Mouse (Mus musculus): ENCODE results near the gene 6030452D12Rik.
A peak's percentile ranks its signal among the peaks of the same experiment; 100 is the strongest.

Gene 6030452D12Rik

DNA sequence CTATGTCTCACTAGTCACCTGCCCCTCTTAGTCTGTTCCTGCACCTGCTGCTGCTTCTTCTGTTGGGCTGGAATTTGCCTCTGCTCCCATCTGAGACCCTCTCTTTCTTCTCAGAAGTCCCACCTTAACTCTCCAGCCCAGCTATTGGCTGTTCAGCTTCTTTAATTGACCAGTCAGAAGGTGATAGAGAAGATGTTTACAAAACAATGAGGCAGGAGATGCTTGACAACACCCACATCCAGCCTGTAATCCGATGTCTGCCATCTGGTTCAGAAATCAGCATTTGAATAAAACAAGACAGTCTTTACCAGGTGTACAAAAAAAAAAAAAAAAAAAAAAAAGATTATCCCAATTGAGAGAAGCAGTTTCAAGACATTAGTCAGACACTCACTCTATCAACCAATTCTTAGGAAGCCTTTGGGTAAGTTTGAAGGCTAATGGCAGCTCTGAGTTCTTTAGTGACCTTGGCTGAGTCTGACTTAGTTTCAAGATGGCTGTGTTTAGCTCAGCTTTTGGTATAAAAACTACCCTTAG is 15.7 kb downstream of the 6030452D12Rik start:
- DNase-seq (ENCODE audit: inconsistent age in 2 of 2, low spot score in 1 of 2) = no peak

DNA sequence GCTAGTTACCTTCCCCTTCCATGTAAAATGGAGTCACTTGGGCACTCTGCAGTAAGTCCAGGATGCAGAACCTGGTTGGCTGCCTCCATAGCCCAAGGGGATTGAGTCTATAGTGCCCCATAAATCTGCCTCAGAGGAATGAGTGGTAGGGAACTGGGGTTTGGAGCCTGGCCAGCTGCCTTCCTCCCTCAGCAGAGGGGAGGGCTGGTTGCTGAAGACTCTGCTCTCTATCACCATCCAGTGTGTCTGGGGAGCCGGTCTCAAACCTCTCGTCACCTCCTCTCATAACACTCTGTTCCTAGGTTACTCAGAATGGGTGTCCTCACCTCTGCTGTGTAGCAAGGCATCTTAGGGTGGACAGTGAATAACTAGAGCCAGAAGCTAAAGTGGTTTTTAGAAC is 16.3 kb downstream of the 6030452D12Rik start:
- peak in 1 of 2 experiments; percentile 29 for DNase-seq (ENCODE audit: inconsistent age in 2 of 2, low spot score in 1 of 2)

DNA sequence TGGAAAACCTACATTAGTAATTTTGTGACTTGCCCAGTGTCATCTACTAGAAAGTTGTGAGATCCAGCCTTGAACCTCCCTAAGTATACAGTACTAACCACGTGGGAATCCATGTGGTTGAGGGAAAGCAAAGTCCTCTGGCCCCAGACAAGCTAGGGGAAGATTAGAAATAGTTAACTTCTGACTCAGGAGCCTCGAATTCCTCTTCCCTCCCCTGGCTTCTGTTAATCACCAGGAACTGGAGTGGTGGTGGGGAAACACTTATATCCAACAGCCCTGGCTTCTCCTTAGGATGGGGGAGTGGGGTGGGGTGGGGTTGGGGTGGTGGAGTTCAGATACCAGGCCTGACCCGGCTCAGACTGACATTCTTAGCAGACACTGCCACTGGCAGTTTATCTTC is 18.4 kb downstream of the 6030452D12Rik start:
- no peak for DNase-seq (ENCODE audit: inconsistent age in 2 of 2, low spot score in 1 of 2)

DNA sequence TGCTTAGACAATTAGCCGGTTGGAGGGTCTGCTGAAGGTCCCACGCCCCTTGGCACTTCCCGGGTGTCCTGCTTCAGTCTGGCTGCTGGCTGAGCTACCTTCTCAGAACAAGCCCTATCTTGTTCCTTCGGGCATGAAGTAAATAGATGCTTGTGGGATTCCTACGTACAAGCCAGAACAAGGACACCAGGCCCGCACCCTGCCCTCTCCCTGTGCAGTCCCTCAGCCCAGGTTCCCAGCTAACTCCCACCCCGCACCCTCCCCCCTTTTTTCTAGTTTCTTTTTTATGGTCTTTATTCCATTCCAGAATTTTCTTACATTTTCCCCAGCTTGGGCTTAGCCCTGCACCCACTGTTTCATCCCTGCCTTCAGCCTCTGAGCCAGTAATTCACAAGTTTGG is 20.3 kb downstream of the 6030452D12Rik start:
- no peak for DNase-seq (ENCODE audit: inconsistent age in 2 of 2, low spot score in 1 of 2)

DNA sequence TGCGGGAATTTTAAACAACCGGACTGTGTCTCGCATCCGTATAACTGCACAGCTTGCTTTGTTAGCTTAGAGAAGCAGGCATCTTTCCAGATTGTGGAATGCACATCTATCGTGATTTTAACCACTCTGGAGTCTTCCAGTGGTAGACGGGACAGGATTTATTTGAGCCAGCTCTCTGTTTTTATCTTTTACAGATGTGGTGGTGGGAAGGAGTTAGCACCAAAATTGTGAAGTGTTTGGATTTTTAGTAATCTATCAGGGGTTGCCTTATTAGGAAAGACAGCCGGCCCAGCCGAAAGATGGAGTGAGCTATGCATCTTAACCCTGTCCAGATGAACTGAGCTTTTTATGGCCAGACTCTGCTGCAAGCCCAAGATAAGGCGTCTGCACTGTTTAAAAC is 21.5 kb downstream of the 6030452D12Rik start:
- DNase-seq (ENCODE audit: inconsistent age in 2 of 2, low spot score in 1 of 2) = no peak

DNA sequence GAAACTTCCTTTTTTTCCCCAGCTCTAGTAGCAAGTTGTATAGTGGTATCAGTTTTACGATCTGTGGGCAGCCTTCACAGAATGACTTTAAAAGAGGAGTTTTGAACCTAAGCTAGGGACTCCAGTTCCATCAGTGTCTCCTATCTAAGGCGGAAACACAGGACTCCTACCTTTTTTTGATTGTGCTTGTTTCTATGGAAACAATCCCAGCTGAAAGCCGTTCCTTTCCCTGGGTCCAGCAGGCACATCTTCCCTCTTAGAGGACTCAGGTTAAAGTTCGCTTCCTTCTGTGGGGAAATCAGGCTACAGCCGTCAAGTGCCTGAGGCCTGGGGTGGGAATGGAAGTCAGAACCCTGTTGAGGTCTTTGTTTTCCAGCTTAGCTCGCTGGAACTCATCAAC is 26.4 kb downstream of the 6030452D12Rik start:
- DNase-seq (ENCODE audit: inconsistent age in 2 of 2, low spot score in 1 of 2) = no peak

DNA sequence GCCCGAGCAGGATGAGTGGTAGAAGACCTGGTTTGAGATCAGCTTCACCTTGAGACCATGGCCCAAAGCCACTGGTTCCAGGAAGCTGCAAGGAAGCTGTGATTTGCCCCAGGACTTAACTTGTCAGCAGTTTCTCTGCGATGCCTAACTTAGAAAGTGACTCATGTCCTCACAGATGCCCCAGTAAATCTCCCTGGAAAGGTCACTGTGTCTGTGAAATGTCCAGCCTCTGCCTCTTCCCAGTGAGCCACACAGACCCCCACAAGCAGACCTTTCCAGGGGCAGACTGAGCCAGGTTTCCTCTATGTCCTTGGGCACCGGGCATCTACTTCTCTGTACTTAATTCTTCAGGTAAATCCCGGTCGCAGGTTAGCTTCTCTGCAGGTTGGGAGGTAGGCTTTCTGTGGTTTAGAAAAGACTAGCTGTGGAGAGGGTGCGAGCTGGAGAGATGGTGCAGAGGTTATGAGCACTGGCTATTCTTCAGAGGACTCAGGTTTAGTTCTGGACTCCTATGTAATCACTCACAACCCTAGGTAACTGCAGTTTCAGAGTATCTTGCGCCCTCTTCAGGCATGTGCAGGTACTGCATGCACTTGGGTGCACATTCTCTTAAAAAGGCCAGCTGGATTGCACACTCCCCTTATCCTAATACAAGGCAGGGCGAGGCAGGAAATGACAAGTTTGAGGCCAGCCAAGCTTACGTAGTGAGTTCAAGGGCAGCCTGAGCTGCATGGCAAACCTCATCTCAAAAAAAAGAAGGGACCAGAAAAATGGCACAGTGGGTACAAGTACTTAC is 27.1 kb downstream of the 6030452D12Rik start:
- peak; percentile 61 to 79 for DNase-seq (ENCODE audit: inconsistent age in 2 of 2, low spot score in 1 of 2)

DNA sequence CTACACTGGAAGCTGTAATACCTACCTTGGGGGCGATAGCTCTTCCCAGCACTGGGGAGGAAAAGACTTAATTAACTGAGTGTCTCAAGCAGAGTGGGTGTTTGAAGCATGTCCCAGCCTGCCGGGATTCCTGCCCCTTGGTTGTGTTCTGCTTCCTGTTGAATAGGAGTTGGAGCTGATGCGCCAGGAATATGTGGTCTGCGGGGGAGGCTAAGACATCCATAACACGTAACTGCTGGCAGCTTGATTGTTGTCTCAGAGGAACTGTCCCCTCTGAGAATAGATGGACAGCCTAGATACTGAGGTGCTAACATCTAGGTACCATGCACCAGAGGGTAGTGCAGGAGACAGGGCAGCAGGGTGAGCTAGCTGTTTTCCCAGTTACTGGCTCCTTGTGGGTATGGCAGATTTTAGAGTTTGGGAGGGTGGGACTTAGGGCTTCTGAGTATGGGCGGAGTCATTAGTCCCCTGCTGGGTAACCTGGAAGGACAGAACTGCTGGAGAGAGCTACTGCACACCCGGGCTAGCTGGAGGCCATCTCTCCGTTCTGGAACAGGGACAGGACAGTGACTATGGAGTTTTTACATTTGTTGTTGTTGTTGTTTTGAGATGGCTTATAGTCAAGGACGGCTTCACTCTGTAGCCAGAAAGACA is 28.4 kb downstream of the 6030452D12Rik start:
- DNase-seq (ENCODE audit: inconsistent age in 2 of 2, low spot score in 1 of 2) = no peak

DNA sequence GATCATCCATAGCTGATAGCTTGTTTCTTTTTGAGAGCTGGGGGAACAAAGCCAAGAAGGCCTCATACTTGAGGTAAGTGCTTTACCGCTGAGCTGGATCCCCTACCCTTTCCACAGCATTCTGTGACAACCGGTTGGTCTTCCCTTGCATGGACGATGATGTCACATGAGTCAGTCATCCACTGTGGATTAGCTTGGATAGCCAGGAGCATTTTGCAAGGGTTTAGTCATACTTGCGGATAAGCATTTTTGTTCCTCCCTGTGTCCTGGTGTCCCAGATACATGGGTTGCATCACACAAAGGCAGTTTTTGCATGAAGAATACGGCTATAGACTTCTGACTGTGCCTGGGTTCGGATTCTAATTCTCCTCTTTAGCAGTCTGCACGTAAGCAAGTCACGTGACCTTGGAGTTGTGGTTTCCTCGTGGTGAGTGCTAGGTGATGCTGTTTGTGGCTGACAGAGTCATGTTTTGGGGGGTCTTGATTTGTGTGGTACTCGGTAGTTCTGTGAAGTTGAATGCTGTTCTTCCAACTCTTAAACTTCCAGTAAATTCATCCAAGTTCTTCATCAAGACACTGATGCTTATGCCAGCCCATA is 29.7 kb downstream of the 6030452D12Rik start:
- DNase-seq (ENCODE audit: inconsistent age in 2 of 2, low spot score in 1 of 2) = peak in 1 of 2 experiments; percentile 57

DNA sequence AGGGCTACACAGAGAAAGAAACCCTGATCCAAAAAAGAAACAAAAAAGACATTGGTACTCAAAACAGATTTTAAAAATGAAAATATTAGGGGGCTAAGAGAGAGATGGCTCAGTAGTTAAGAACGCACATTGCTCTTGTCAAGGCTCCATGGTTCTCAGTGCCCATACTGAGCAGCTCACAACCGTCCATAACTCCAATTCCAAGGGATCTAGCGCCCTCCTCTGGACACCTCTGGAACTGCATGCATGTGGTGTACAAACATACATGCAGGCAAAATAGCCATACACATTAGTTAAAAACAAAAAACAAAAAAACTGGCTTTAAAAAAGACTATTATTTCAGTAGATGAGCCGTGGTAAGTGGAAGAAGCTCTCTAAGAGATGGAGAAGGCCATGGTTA is 30.2 kb downstream of the 6030452D12Rik start:
- DNase-seq (ENCODE audit: inconsistent age in 2 of 2, low spot score in 1 of 2) = no peak

DNA sequence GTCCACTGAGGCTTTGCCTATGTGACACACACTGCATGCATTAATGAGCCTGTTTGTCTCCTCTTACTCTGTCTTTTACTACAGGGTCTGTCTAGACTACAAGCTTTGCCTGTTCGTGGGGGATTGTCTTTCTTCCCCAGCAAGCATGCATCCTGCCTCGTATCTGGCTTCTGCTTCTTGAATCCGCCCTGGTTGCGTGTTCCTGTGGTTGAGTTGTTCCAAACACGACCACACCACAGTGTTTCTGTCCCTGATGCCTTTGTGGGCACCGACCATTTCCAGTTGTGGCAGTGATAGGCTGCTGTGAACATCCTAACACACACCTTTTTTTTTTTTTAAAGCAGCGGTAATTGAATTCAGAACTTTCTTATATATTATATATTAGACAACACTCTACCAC is 33.4 kb downstream of the 6030452D12Rik start:
- no peak for DNase-seq (ENCODE audit: inconsistent age in 2 of 2, low spot score in 1 of 2)

DNA sequence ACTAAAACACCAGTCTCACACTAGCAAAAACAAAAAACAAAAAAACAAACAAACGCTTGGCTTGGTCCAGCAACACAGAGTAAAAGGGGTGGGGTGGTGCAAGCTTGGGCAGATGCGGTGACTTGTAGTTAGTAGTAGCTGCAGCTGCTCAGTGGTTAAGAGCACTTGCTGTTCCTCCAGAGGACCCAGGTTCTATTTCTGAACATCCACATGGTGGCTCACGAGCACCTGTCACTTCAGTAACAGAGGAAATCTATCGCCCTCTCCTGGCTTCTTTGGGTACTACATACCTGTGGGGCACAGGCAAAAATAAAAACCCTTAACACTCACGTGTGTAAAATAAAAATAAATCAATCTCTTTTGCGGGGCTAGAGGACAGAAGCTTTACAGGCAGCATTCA is 34.1 kb downstream of the 6030452D12Rik start:
- peak; percentile 59 to 91 for DNase-seq (ENCODE audit: inconsistent age in 2 of 2, low spot score in 1 of 2)

DNA sequence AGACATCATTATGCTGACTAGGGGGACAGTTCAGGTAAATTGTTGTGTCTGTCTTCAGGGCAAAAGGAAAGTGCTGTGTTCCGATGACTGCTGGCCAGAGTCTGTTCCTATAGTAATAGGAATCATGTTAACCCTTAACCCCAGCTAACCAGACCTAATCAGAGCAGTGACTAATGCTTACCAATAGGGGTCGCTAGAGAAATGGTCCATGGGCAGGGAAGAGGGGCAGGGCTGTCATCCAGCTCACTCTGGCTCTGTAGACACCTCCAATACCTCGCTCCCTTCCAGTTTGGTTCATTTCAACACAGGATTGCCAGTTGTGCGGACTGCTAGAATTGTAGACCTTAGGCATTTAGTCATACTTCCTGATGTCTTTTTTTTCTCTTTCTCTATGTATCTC is 35.1 kb downstream of the 6030452D12Rik start:
- DNase-seq (ENCODE audit: inconsistent age in 2 of 2, low spot score in 1 of 2) = peak in 1 of 2 experiments; percentile 44

DNA sequence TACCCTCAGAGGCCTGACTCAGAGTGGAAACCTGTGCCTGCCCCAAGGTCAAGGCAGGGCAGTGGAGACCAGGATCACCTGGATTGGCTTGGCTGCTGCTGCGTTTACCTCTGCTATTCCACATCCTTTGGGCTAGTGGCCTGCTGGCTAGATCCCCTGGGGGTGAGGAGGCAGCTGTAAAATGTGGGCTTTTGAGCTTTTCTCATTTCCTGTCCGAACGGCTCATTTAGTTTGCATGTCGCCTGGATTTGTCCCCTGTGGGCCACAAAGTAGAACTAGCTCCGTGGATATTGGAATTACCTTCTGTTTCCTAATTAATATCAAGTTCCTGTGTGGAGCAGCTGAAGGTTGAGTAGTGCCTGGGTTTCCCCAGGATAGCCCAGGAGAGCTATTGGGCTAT is 38.9 kb downstream of the 6030452D12Rik start:
- DNase-seq (ENCODE audit: inconsistent age in 2 of 2, low spot score in 1 of 2) = no peak

DNA sequence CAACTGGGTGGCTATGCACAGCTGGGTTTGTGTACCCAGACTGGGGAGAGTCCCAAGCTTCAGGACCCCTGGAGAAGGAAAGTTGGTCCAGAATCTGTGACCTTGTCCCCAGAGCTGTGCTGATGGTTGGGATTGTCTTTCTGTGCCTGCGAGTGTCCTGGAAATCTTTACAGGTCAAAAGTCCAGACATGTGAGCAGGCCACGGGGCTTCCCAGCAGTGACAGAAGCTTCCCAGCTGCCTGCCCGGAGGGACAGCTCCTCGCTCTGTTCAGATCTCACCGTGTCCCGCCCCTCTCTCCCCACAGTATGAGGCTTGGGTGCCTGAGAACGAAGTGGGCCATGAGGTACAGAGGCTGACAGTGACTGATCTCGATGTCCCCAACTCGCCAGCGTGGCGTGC is 40.7 kb downstream of the 6030452D12Rik start:
- no peak for DNase-seq (ENCODE audit: inconsistent age in 2 of 2, low spot score in 1 of 2)

DNA sequence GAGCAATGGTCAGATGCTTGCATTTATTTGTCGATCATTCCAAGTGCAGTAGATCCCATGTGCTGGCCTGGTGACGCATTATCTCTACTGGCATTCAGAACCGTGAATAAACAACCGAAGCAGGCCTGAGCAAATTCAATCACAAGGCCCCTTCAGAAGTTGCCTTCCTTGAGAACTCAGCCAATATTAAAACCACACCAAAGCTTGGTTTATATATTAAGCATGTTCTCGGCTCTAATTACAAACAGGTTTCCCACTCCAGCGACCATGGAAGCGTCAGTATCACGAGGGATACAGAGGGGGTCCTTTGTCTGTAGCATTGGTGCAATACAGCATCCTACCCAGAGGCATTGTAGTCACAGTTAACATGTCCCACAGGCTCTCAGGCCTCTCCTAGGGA is 42.7 kb downstream of the 6030452D12Rik start:
- no peak for DNase-seq (ENCODE audit: inconsistent age in 2 of 2, low spot score in 1 of 2)

DNA sequence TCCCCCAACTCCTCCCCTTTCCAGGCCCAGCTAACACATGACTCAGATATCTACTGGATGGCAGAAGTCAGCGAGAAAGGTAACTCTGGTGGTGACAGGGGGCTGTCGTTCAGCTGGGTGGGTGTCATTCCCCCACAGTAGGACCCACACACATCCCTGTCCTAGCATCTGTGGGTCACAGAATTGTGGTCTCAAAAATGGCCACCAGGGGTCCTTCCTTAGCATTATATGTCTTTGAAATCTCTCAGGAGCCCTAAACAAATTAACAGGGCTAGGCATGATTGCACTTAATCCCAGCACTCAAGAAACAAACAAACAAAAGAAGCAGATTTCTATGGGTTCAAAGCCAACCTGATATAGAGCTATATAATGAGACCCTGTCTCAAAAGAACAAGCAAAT is 44.8 kb downstream of the 6030452D12Rik start:
- DNase-seq (ENCODE audit: inconsistent age in 2 of 2, low spot score in 1 of 2) = peak in 1 of 2 experiments; percentile 45

DNA sequence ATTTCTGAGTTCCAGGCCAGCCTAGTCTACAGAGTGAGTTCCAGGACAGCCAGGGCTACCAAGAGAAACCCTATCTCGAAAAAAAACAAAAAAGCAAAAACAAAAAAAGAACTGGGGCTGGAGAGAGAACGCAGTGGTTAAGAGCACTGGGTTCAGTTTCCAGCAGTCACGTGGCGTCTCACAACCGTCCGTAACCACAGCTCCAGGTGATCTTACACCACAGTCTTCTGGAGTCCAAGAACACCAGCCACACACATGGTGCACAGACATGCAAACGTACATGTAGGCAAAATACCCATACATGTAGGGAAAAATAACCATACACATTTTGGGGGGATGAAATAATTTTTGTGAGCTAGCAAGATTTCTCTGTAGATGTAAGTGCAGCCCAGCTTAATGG is 46.4 kb downstream of the 6030452D12Rik start:
- no peak for DNase-seq (ENCODE audit: inconsistent age in 2 of 2, low spot score in 1 of 2)

DNA sequence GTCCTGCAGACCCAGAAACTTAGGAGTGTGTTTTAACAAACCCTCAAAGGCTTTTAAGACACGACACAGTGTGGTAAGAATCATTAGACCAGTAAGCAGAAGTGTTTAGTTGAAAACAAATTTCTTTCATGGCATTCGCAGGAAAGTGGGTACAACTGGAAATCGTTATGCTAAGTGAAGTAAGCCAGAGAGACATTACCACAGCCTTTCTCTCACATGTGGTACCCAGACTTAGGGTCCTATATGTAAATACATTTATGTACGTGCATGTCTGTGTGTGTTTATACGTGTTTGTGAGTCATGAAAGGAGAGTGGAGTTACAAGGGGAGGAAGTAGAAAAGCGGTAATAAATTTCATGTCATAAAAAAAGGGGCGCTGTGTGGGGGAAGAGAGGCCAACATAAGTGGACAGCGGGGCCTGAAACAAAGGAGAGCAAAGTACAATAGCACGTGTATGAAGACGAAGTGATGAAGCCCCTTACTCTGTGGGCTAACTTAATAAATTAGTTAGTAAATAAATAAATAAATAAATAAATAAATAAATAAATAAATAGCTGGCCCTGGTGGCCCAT is 48.1 kb downstream of the 6030452D12Rik start:
- DNase-seq (ENCODE audit: inconsistent age in 2 of 2, low spot score in 1 of 2) = no peak

DNA sequence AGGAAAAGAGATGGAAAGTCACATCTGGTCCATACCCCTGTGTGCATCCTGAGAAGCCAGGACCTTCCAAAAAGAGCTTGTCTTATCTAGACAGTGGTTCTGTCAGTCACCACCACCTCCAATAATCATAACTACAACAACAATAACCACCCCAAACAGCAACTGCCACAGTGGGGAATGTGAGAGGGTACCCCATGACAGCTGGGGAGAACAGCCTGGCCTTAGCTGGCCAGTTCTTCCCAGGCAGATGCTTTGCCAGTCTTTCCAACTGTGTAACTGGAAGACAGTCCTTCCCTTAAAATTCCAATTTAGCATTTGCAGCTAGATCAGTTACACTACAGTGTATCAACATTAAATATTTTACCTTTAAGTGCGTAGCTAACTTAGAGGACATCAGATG is 50.6 kb downstream of the 6030452D12Rik start:
- DNase-seq (ENCODE audit: inconsistent age in 2 of 2, low spot score in 1 of 2) = no peak

DNA sequence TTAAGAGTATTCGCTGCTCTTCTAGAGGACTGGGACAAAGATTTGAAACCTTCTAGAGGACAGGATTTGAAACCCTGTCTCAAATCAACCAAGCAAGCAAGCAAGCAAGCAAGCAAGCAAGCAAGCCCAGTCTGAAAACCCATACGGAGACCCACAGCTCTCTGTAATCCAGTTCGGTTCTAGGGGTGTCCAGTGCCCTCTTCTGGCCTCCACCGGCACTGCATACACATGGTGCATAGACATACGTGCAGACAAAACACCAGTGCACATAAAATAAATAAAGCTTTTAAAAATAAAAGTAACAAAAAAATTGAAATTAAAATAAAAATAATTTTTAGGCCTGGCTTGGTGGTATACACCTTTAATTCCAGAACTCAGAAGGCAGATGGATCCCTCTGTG is 53.7 kb downstream of the 6030452D12Rik start:
- DNase-seq (ENCODE audit: inconsistent age in 2 of 2, low spot score in 1 of 2) = no peak
